Mouse (Mus musculus) bone marrow, adult 2 months (tissue): ENCODE measurements at regions not wholly inside any gene's neighbourhood (a gene's known extent, or its start where the extent isn't known, plus 50 kb on each side); places are given as distances from the start of the nearest gene placed in this dataset.

Experiments used
- CTCF ChIP-seq: fragments of 200-500 bp; IDR thresholded peaks from 2 replicates; pipeline ENCODE4 v1.5.1; 2011; ENCODE audit warnings: low read length, control low read depth; ENCODE audit not compliant: control insufficient read depth, insufficient read depth
- POLR2A ChIP-seq: fragments of 200-500 bp; IDR thresholded peaks from 2 replicates; pipeline ENCODE4 v1.6.1; 2011; ENCODE audit warnings: low read depth, mild to moderate bottlenecking, control low read depth, low read length, borderline replicate concordance; ENCODE audit not compliant: control insufficient read depth

DNA sequence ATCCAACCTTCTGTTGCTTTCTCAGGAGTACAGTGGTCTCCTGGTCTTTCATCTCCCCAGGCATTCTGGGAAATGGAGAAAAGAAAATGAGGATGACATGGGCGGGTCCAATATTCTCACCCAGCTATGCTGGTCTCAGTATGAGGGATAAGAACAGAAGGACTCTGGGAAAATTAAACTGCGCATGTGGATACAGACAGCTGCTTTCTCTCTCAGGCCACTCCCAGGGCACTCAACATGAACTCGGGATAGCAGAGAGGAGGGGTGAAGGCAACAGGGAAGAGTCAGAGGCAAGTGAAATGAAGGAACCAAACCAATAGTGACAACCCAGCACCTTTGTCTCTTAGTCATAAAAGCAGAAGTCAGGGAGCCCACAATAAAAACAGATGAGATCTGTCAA lies 508.5 kb upstream of the Id2 start:
- no peak for TF ChIP-seq CTCF
- TF ChIP-seq POLR2A, result no peak
